Mouse (Mus musculus) liver, embryonic 14.5 days (tissue): Measurements from ENCODE around the gene Abca4.

ENCODE experiments used
- CTCF ChIP-seq: IDR thresholded peaks from 2 replicates; pipeline ENCODE4 v1.5.1; 2016; ENCODE audit warnings: antibody characterized with exemption, low read depth, control low read depth
- EP300 ChIP-seq: IDR thresholded peaks from 2 replicates; pipeline ENCODE4 v1.6.1; 2016; ENCODE audit warnings: antibody characterized with exemption, low read depth

DNA sequence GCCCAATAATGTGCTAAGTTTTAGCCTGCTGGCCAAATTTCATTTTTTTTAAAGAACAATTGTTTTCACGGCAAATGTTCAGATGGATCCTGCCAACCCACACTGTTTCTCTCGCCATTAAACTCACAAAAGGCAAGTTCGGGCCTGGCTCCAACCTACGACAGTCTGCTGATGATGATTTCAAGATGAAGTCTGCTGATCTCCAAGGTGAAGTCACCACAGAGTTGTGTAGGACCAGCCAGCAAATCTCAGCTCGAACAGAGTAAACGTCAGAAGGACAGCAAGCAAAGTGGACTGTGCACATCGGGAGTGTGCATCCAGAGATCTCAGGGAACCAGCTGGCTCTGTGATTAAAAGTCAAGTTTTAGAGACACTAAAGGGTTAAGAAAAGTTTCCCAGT lies 166.6 kb downstream of the Abca4 start:
- TF ChIP-seq CTCF: no peak
- no peak for TF ChIP-seq EP300
